Mouse (Mus musculus): ENCODE results near the gene Uhrf1. TPM values are rescaled to one million over a fixed set of nuclear protein-coding genes. Genes with fewer than 3 reads are reported as not detected.

The Uhrf1 gene
- total and polyA plus RNA-seq, 3 experiments: 115 to 201 (median 133) TPM

- TF ChIP-seq GABPA (IDR thresholded peaks at IDR 0.05; ENCODE audit: low read depth, low read length) (no peak), MEF2A (IDR thresholded peaks at IDR 0.05; ENCODE audit: extremely low read depth, insufficient replicate concordance, low read depth, low read length, poor library complexity, severe bottlenecking) (no peak), JUND (IDR thresholded peaks at IDR 0.05; ENCODE audit: low read depth, low read length) (no peak), NRF1 (IDR thresholded peaks at IDR 0.05; ENCODE audit: insufficient read depth, low read depth, low read length, poor library complexity, severe bottlenecking) (no peak), POLR2A (IDR thresholded peaks at IDR 0.05; ENCODE audit: control insufficient read depth in 1 of 2, insufficient read depth in 1 of 2, low read depth in 1 of 2, low read length in 2 of 2, poor library complexity in 1 of 2) (no peak), MAX (IDR thresholded peaks at IDR 0.05; ENCODE audit: low read length) (no peak), TAL1 (IDR thresholded peaks at IDR 0.05; ENCODE audit: low read length) (no peak), SIN3A (IDR thresholded peaks at IDR 0.05; ENCODE audit: low read length) (no peak), RCOR1 (IDR thresholded peaks at IDR 0.05; ENCODE audit: low read depth, low read length) (no peak), ZNF384 (IDR thresholded peaks at IDR 0.05; ENCODE audit: low read depth, low read length) (no peak), RAD21 (IDR thresholded peaks at IDR 0.05; ENCODE audit: low read depth, low read length) (no peak), CTCF (IDR thresholded peaks at IDR 0.05 in 2 of 3, conservative IDR thresholded peaks at IDR 0.05 in 1 of 3; ENCODE audit: control insufficient read depth in 1 of 3, insufficient read depth in 1 of 3, low read depth in 2 of 3, low read length in 3 of 3, poor library complexity in 1 of 3, severe bottlenecking in 1 of 3) (no peak)
- Histone ChIP-seq H3K27me3 (ENCODE audit: control insufficient read depth in 1 of 2, insufficient read depth in 2 of 2, low read length in 2 of 2) (no peaks in the 10 kb centered on the region), H3K27ac (ENCODE audit: control insufficient read depth, low read depth, low read length) (no peak overlapping the region), H3K4me1 (ENCODE audit: control insufficient read depth in 1 of 2, insufficient read depth in 2 of 2, low read length in 2 of 2) (peaks cover 2 to 14% of the 10 kb centered on the region in 2 experiments; a peak in 3 of 4 replicates), H3K9me3 (replicated peaks; ENCODE audit: insufficient read depth, low read length) (no peaks in the 10 kb centered on the region), H3K9ac (ENCODE audit: control insufficient read depth, low read depth, low read length, poor library complexity, severe bottlenecking) (no peak overlapping the region), H3K4me3 (ENCODE audit: control insufficient read depth in 1 of 2, insufficient read depth in 1 of 2, low read depth in 2 of 2, low read length in 2 of 2) (no peak overlapping the region), H3K36me3 (ENCODE audit: control insufficient read depth in 1 of 2, insufficient read depth in 2 of 2, low read length in 2 of 2) (peaks cover 0 to 13% of the 10 kb centered on the region in 2 experiments; a peak in 2 of 4 replicates), H3K79me2 (ENCODE audit: control insufficient read depth, insufficient read depth, low read length, poor library complexity) (peaks cover 11% of the 10 kb centered on the region)
- no peak for DNase-seq (ENCODE audit: low read depth, low spot score)
Measured at GRCm38 (mm10) chr17:56331256-56331655, 28.1 kb downstream of the Uhrf1 start.

- peak; percentile 45 for DNase-seq (ENCODE audit: low read depth, low spot score)
- Histone ChIP-seq H3K79me2 (ENCODE audit: control insufficient read depth, insufficient read depth, low read length, poor library complexity) (peaks cover 4% of the 10 kb centered on the region), H3K27me3 (ENCODE audit: control insufficient read depth in 1 of 2, insufficient read depth in 2 of 2, low read length in 2 of 2) (no peaks in the 10 kb centered on the region), H3K4me3 (ENCODE audit: control insufficient read depth in 1 of 2, insufficient read depth in 1 of 2, low read depth in 2 of 2, low read length in 2 of 2) (no peak overlapping the region), H3K9me3 (replicated peaks; ENCODE audit: insufficient read depth, low read length) (no peaks in the 10 kb centered on the region), H3K9ac (ENCODE audit: control insufficient read depth, low read depth, low read length, poor library complexity, severe bottlenecking) (no peak overlapping the region), H3K36me3 (ENCODE audit: control insufficient read depth in 1 of 2, insufficient read depth in 2 of 2, low read length in 2 of 2) (peaks cover 0 to 6% of the 10 kb centered on the region in 2 experiments; a peak in 2 of 4 replicates), H3K27ac (ENCODE audit: control insufficient read depth, low read depth, low read length) (no peak overlapping the region), H3K4me1 (ENCODE audit: control insufficient read depth in 1 of 2, insufficient read depth in 2 of 2, low read length in 2 of 2) (peaks cover 3 to 8% of the 10 kb centered on the region in 2 experiments)
- TF ChIP-seq CTCF (IDR thresholded peaks at IDR 0.05 in 2 of 3, conservative IDR thresholded peaks at IDR 0.05 in 1 of 3; ENCODE audit: control insufficient read depth in 1 of 3, insufficient read depth in 1 of 3, low read depth in 2 of 3, low read length in 3 of 3, poor library complexity in 1 of 3, severe bottlenecking in 1 of 3): peak; percentile 49 to 59 (median 50)
- TF ChIP-seq SMC3 (IDR thresholded peaks at IDR 0.05; ENCODE audit: low read depth, low read length): peak; percentile 28
- TF ChIP-seq CHD2 (IDR thresholded peaks at IDR 0.05; ENCODE audit: low read length): no peak
- TF ChIP-seq ZC3H11A (IDR thresholded peaks at IDR 0.05; ENCODE audit: low read depth, low read length): no peak
- TF ChIP-seq ZNF384 (IDR thresholded peaks at IDR 0.05; ENCODE audit: low read depth, low read length): peak; percentile 36; the same call in 1 of the 2 replicates
Measured at GRCm38 (mm10) chr17:56332987-56333386, 29.9 kb downstream of the Uhrf1 start.
